Mouse (Mus musculus) C2C12 (cell line): ENCODE data around the gene Tm4sf19. TPM values are rescaled to one million over a fixed set of nuclear protein-coding genes. Genes with fewer than 3 reads are reported as not detected.

Source experiments
- H3K27me3 ChIP-seq: one replicate; pipeline ENCODE4 v1.6.1; 2011; ENCODE audit not compliant: control insufficient read depth, insufficient read depth, insufficient read length
- H3K36me3 ChIP-seq: one replicate; pipeline ENCODE4 v1.6.1; 2011; ENCODE audit not compliant: control insufficient read depth, insufficient read depth
- H3K4me3 ChIP-seq: one replicate; pipeline ENCODE4 v1.5.1; 2011; ENCODE audit warnings: mild to moderate bottlenecking, control low read depth; ENCODE audit not compliant: poor library complexity, insufficient read depth, severe bottlenecking
- H3K79me2 ChIP-seq: one replicate; pipeline ENCODE4 v1.6.1; 2011; ENCODE audit not compliant: control insufficient read depth, insufficient read depth
- H3K79me3 ChIP-seq: one replicate; pipeline ENCODE4 v1.6.1; 2011; ENCODE audit warnings: low read depth, control low read depth
- H3ac ChIP-seq: one replicate; pipeline ENCODE3; 2011; ENCODE audit warnings: low read depth; ENCODE audit not compliant: control insufficient read depth, insufficient read length
- CEBPB ChIP-seq: IDR thresholded peaks from one replicate; pipeline ENCODE4 v1.6.1; 2011; ENCODE audit warnings: low read depth, mild to moderate bottlenecking, control low read depth, moderate library complexity
- CTCF ChIP-seq: IDR thresholded peaks from one replicate; pipeline ENCODE4 v1.5.1; 2011; ENCODE audit not compliant: control insufficient read depth, insufficient read depth, insufficient read length
- FOSL1 ChIP-seq: IDR thresholded peaks from one replicate; pipeline ENCODE4 v1.8.0; 2011; ENCODE audit warnings: mild to moderate bottlenecking, low read length; ENCODE audit not compliant: poor library complexity, insufficient read depth, severe bottlenecking
- MAX ChIP-seq: IDR thresholded peaks from one replicate; pipeline ENCODE4 v1.6.1; 2011; ENCODE audit warnings: mild to moderate bottlenecking, control low read depth
- MYOD1 ChIP-seq: IDR thresholded peaks from one replicate; pipeline ENCODE4 v1.6.1; 2011; ENCODE audit warnings: low read depth; ENCODE audit not compliant: control insufficient read depth, insufficient read length
- MYOG ChIP-seq: IDR thresholded peaks from one replicate; pipeline ENCODE4 v1.6.1; 2011; ENCODE audit not compliant: control insufficient read depth, insufficient read length; ENCODE audit errors: extremely low read depth
- USF1 ChIP-seq: IDR thresholded peaks from one replicate; pipeline ENCODE4 v1.6.1; 2011; ENCODE audit warnings: low read depth, mild to moderate bottlenecking, control low read depth, moderate library complexity
- polyA plus RNA-seq: library from polyadenylated mRNA; unstranded; fragments of >200 nt; fragmentation: generic; extraction: Trizol; gene quantifications from one replicate; pipeline ENCODE4 v1.2.1, GENCODE M21; 2012; ENCODE audit warnings: missing spikeins

Gene Tm4sf19
- polyA plus RNA-seq, 1 experiment: not detected

DNA sequence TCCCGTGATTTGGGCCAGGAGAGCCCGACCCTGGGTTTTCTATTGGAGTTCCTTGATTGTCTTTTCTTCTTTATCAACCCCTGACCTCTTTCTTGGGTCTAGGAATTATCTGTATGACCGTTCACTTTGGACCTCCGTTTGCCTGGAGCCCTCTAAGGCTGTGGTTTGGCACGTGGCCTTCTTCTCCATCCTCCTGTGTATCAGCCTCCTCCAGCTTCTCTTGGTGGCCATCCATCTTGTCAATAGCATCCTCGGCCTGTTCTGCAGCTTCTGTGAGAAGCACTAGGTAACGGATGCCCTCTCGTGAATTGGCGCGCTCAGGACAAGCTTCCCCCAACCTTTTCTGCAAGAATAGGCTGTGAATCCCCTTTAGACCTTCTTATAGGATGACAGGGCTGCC is 7.4 kb downstream of the Tm4sf19 start:
- Histone ChIP-seq H3K79me3 (no peaks in the 10 kb centered on the region), H3ac (no peak overlapping the region), H3K27me3 (no peaks in the 10 kb centered on the region), H3K4me3 (no peak overlapping the region), H3K36me3 (no peaks in the 10 kb centered on the region), H3K79me2 (no peaks in the 10 kb centered on the region)
- TF ChIP-seq MYOG (no peak), USF1 (no peak), CTCF (no peak), MAX (no peak), CEBPB (no peak), MYOD1 (no peak), FOSL1 (no peak)

DNA sequence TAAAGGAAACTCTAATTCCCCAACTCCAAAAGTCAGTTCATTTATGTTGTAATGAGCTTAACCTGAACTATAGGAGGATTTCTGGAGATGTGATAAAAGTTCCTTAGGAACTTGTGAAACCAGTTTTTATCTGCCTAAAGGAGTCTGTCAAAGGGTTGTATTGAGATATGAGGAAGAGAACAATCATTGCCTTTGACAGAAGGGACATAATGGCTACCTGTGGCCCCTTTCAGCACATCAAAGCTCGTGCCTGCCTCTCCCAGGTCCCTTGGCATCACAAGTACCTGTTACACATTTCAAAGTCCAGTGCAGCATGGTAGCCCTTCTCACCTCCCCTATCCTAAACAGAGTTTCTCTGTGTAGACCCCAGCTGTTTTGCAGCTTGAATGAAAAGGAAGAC is 17.2 kb downstream of the Tm4sf19 start:
- TF ChIP-seq USF1: no peak
- TF ChIP-seq CEBPB: no peak
- Histone ChIP-seq H3K4me3 (no peak overlapping the region), H3K27me3 (no peaks in the 10 kb centered on the region), H3K79me3 (peaks cover 5% of the 10 kb centered on the region), H3K79me2 (peaks cover 15% of the 10 kb centered on the region), H3K36me3 (no peaks in the 10 kb centered on the region), H3ac (no peak overlapping the region)

DNA sequence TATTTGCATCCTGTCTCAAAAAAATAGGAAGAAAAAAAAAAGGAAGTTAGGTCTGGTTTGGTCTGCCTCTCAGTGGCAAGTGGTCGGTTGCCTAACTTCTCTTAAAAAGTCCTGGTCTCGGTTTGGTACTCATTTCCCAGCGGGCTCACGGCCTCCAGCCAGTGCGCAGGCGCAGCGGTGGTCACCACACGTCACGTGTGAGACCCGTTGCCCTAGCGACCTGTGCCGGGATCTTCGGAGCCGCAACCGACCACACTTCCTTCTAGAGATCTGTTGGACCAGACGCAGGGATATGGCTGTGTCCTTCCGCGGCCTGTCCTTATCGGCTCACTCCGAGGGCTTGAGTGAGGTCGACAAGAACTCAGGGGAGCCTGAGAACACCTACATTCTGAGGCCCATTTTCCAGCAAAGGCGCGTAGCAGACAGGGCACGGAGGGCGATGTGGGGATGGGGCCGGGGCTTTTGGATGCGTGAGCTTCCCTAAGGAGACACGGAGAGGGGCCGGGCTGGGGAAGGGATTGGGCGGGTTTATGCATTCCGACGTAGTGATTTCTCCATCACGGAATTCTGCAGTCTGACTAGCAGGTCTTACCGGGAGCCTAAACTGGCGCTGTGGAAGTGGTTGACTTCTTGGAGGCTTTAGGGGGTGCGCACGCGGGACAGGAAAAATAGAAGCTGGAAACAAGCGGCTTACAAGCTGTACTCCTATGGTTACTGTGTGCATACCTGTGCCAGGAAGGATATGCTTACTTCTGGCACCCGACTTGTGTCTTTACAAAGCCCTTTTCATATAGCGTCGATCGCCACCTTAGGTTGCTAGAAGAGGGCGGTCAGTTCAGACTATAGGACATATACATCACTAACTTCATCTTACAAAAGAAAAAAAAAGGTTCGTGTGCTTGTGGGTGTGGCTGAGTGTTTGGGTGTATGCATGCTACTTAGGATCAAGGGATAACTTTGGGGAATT is 19.5 kb downstream of the Tm4sf19 start, which contains the start of gene Tctex1d2:
Tctex1d2 (plus strand) TSS at position 186 of the 967 bp plus-strand sequence.
- Histone ChIP-seq H3K27me3 (no peaks in the 10 kb centered on the region), H3K79me3 (peaks cover 5% of the 10 kb centered on the region), H3K4me3 (peak within 1 kb of the TSS; percentile 61), H3ac (peak within 1 kb of the TSS; percentile 73), H3K79me2 (peaks cover 15% of the 10 kb centered on the region), H3K36me3 (no peaks in the 10 kb centered on the region)
- TF ChIP-seq USF1 (peak; percentile 95), FOSL1 (no peak), MAX (peak; percentile 49), CEBPB (peak; percentile 33), CTCF (no peak)

DNA sequence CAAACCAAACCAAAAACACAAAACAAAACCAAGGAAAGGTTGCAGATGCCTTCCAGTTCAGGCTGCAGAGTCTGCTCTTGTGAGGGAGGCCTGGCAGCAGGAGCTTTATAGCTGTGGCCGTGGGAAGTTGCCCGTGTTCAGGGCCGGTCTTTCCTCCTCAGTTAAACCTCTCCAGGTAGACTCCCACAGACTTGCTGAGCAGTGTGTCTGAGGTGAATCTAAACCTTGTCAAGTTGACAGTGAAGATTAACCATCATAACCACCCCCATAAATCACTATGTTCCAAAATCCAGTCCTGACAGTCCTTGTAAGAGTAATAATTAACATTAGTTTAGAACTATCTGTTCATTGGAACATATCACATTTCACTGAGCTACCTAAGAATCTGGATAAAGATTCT is 27.2 kb downstream of the Tm4sf19 start:
- H3K27me3 ChIP-seq: no peaks in the 10 kb centered on the region
- no peaks in the 10 kb centered on the region for H3K36me3 ChIP-seq
- no peak for TF ChIP-seq MYOG
- no peak for TF ChIP-seq CTCF
- TF ChIP-seq MYOD1: no peak
- no peak for TF ChIP-seq CEBPB
- H3K4me3 ChIP-seq: no peak overlapping the region
- H3K79me2 ChIP-seq: peaks cover 17% of the 10 kb centered on the region
- H3ac ChIP-seq: no peak overlapping the region
- H3K79me3 ChIP-seq: peaks cover 2% of the 10 kb centered on the region

DNA sequence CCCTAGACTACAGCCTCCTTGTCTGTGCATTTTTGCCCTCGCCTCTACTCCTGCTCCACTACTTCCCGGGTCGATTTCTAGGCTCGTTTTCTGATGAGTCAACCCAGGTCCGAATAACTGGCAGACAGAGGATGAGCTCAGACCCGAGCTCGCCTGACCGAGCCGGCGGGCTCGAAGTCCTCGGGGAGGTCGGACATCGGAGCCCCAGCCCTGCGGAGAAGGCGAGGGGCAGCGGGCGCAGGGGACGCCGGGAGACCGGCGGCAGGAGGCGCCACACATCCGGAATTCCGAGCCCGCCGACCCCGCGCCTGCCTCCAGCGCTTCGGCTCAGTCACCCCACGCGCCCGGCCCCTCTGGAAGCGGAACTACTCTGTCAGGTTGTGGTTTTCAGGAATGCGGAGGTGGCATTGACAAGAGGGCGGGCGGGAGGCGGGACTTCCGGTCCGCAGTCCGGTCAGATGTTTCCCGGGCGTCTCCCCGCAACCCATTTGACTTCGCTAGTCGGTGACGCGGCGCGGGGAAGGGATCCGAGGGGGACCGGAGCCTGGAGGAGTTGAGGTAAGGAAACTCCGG is 30.3 kb downstream of the Tm4sf19 start, which contains the start of gene Pcyt1a:
Pcyt1a (plus strand) TSS at position 448 of the 573 bp plus-strand sequence.
- peaks cover 6% of the 10 kb centered on the region for H3K79me3 ChIP-seq
- peak within 1 kb of the TSS; percentile 87 for H3K4me3 ChIP-seq
- peak; percentile 69 for TF ChIP-seq MAX
- no peak for TF ChIP-seq USF1
- TF ChIP-seq CTCF: peak; percentile 7
- TF ChIP-seq MYOG: no peak
- no peak for TF ChIP-seq CEBPB
- TF ChIP-seq MYOD1: no peak
- no peak for TF ChIP-seq FOSL1
- H3K36me3 ChIP-seq: no peaks in the 10 kb centered on the region
- H3K27me3 ChIP-seq: no peaks in the 10 kb centered on the region
- peak within 1 kb of the TSS; percentile 87 for H3ac ChIP-seq
- peaks cover 24% of the 10 kb centered on the region for H3K79me2 ChIP-seq
